Mouse (Mus musculus): ENCODE results near the gene Ppp4r3a. TPM values are rescaled to one million over a fixed set of nuclear protein-coding genes. Genes with fewer than 3 reads are reported as not detected.
"Not testable (repeated sequence)": the region's sequence is repeated elsewhere in the genome, so short reads cannot be mapped to it uniquely, and the experiment has no call there.

Ppp4r3a gene
- polyA plus RNA-seq, 1 experiment from 2014 or later: 18.9 TPM

- peaks cover 78% of the 10 kb centered on the region for H3K4me1 ChIP-seq (replicated peaks)
- no peak for ATAC-seq (ENCODE audit: insufficient read depth)
- no peaks in the 10 kb centered on the region for H3K27me3 ChIP-seq
- peaks cover 45% of the 10 kb centered on the region for H3K36me3 ChIP-seq (replicated peaks)
- H3K27ac ChIP-seq (replicated peaks): no peak overlapping the region
- no peak overlapping the region for H3K4me2 ChIP-seq
- H3K9ac ChIP-seq: no peak overlapping the region
- no peaks in the 10 kb centered on the region for H3K9me3 ChIP-seq (replicated peaks)
- 72% methylated on average over 9 of the region's 9 CpGs for WGBS (ENCODE audit: insufficient replicate concordance)
- H3K4me3 ChIP-seq (replicated peaks): no peak overlapping the region
These were observed 61.8 kb downstream of the Ppp4r3a start for GRCm38 (mm10) chr12:101021484-101022226.

DNA sequence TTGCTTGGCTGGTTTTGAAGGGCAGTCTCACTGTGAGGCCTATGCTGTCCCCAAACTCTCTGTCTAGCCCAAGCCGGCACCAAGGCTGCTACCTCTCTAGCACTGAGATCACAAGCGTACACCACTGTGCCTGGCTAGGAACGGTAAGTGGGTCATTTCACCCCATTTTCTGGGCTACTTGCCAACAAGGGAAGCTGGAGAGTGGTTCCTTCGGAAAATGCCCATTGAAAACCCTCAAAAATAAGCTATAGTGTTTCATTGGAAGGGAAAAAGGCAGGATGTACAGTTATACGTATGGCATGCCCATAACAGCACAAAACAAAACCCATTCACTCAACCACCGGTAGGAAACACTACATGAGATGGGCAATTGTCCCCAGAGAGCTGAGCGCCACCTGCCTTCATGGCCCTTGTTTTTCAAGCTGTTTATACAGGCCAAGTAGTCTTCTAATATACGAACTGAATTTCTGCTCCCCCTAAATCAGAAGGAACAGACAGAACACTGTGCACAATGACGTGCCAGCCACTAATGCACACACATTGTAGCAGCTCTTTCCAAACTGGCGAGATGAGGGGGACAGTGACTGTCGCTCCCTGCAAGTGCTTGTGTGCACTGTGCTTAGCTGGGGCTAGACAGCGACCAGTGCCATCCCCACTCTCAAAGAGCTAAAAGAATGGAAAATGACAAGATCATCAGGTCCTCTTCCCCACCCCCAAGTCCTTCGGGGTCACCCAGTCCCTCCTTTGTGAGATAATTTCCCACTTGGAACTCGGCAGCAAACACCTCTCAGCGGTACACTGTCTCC is 63.1 kb downstream of the Ppp4r3a start:
- Histone ChIP-seq H3K27me3 (no peaks in the 10 kb centered on the region), H3K36me3 (replicated peaks) (peaks cover 45% of the 10 kb centered on the region), H3K4me3 (replicated peaks) (no peak overlapping the region), H3K27ac (replicated peaks) (no peak overlapping the region), H3K4me1 (replicated peaks) (peaks cover 78% of the 10 kb centered on the region), H3K9ac (no peak overlapping the region), H3K9me3 (replicated peaks) (no peaks in the 10 kb centered on the region), H3K4me2 (no peak overlapping the region)
- ATAC-seq (ENCODE audit: insufficient read depth): no peak
- WGBS (ENCODE audit: insufficient replicate concordance): 87% methylated on average over 15 of the region's 15 CpGs

- Histone ChIP-seq H3K36me3 (replicated peaks) (peaks cover 42% of the 10 kb centered on the region), H3K27ac (replicated peaks) (no peak overlapping the region), H3K4me3 (replicated peaks) (no peak overlapping the region), H3K4me1 (replicated peaks) (peaks cover 78% of the 10 kb centered on the region), H3K9me3 (replicated peaks) (no peaks in the 10 kb centered on the region), H3K9ac (no peak overlapping the region), H3K27me3 (no peaks in the 10 kb centered on the region), H3K4me2 (no peak overlapping the region)
- ATAC-seq (ENCODE audit: insufficient read depth): no peak
- WGBS (ENCODE audit: insufficient replicate concordance): 81% methylated on average over 7 of the region's 7 CpGs
These were observed 64.1 kb downstream of the Ppp4r3a start for GRCm38 (mm10) chr12:101019443-101019842.

GRCm38 (mm10) chr12:101019031-101019430 is 64.5 kb downstream of the Ppp4r3a start:
- H3K36me3 ChIP-seq (replicated peaks): peaks cover 39% of the 10 kb centered on the region
- peak overlapping the region; percentile 6 for H3K27ac ChIP-seq (replicated peaks)
- no peaks in the 10 kb centered on the region for H3K27me3 ChIP-seq
- no peak overlapping the region for H3K4me3 ChIP-seq (replicated peaks)
- 76% methylated on average over 5 of the region's 5 CpGs for WGBS (ENCODE audit: insufficient replicate concordance)
- no peaks in the 10 kb centered on the region for H3K9me3 ChIP-seq (replicated peaks)
- H3K4me1 ChIP-seq (replicated peaks): peaks cover 78% of the 10 kb centered on the region
- no peak for ATAC-seq (ENCODE audit: insufficient read depth)
- no peak overlapping the region for H3K9ac ChIP-seq
- H3K4me2 ChIP-seq: no peak overlapping the region

- Histone ChIP-seq H3K27me3 (no peaks in the 10 kb centered on the region), H3K9ac (no peak overlapping the region), H3K4me3 (replicated peaks) (peak overlapping the region; percentile 1; the same call in 1 of the 2 replicates), H3K9me3 (replicated peaks) (no peaks in the 10 kb centered on the region), H3K36me3 (replicated peaks) (peaks cover 35% of the 10 kb centered on the region), H3K4me1 (replicated peaks) (peaks cover 75% of the 10 kb centered on the region), H3K27ac (replicated peaks) (peak overlapping the region; percentile 6; the same call in 1 of the 2 replicates), H3K4me2 (peak overlapping the region; percentile 34)
- ATAC-seq (ENCODE audit: insufficient read depth): peak; percentile 43
- WGBS (ENCODE audit: insufficient replicate concordance): 4% methylated on average over 6 of the region's 6 CpGs
These were observed 65.5 kb downstream of the Ppp4r3a start for GRCm38 (mm10) chr12:101017971-101018371.

DNA sequence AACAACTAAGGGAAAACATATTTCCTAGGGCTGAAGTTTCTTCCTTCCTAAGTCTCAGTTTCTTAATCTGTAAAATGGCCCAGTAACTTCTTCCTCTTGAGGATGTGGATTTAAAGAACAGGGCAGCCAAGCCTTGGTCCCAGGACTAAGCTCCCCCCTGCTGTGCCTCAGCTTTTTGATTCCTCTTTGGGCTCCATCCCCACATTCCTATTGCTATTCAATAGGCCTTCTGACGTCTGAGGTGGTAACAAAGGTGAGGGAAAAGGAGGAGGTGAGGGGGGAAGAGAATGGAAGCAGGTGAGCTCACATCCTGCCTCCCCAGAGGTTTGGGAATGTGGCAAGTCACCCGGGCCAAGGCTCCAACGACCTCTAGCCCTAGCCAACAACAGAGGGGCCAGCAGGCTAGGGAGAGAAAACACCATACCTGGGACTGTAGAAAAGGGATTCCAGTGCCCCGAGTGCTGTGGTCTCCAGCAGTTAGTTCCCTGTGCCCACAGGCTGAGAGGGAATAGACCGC is 67.0 kb downstream of the Ppp4r3a start:
- H3K9me3 ChIP-seq (replicated peaks): no peaks in the 10 kb centered on the region
- H3K27ac ChIP-seq (replicated peaks): peak overlapping the region; percentile 69
- peaks cover 88% of the 10 kb centered on the region for H3K4me1 ChIP-seq (replicated peaks)
- no peak overlapping the region for H3K4me3 ChIP-seq (replicated peaks)
- H3K4me2 ChIP-seq: peak overlapping the region; percentile 42
- 47% methylated on average over 5 of the region's 5 CpGs for WGBS (ENCODE audit: insufficient replicate concordance)
- no peak for ATAC-seq (ENCODE audit: insufficient read depth)
- H3K27me3 ChIP-seq: no peaks in the 10 kb centered on the region
- no peak overlapping the region for H3K9ac ChIP-seq
- peaks cover 20% of the 10 kb centered on the region for H3K36me3 ChIP-seq (replicated peaks)

- peak overlapping the region; percentile 20; the same call in 1 of the 2 replicates for H3K9ac ChIP-seq
- H3K4me2 ChIP-seq: peak overlapping the region; percentile 42
- H3K36me3 ChIP-seq (replicated peaks): peaks cover 14% of the 10 kb centered on the region; the same call in 1 of the 2 replicates
- H3K9me3 ChIP-seq (replicated peaks): no peaks in the 10 kb centered on the region
- no peak for ATAC-seq (ENCODE audit: insufficient read depth)
- H3K4me3 ChIP-seq (replicated peaks): peak overlapping the region; percentile 14; the same call in 1 of the 2 replicates
- H3K4me1 ChIP-seq (replicated peaks): peaks cover 91% of the 10 kb centered on the region
- H3K27ac ChIP-seq (replicated peaks): peak overlapping the region; percentile 69
- H3K27me3 ChIP-seq: no peaks in the 10 kb centered on the region
- WGBS (ENCODE audit: insufficient replicate concordance): 49% methylated on average over 4 of the region's 4 CpGs
These were observed 67.6 kb downstream of the Ppp4r3a start for GRCm38 (mm10) chr12:101015926-101016325.

DNA sequence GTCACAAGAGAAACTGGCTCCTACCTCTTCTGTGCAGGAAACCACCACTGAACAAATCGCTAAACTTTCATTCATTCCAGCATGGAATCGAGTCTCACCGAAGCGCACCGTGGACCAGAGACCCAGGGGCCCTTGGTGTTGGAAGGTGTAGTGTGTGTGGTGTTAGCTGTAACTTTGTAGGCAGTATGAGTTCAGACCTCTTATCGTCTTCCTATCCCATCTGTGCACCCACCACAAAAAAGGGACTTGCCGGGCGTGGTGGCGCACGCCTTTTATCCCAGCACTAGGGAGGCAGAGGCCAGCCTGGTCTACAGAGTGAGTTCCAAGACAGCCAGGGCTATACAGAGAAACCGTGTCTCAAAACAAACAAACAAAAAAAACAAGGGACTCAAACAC is 68.3 kb downstream of the Ppp4r3a start:
- ATAC-seq (ENCODE audit: insufficient read depth): peak; percentile 68
- peak overlapping the region; percentile 20; the same call in 1 of the 2 replicates for H3K9ac ChIP-seq

DNA sequence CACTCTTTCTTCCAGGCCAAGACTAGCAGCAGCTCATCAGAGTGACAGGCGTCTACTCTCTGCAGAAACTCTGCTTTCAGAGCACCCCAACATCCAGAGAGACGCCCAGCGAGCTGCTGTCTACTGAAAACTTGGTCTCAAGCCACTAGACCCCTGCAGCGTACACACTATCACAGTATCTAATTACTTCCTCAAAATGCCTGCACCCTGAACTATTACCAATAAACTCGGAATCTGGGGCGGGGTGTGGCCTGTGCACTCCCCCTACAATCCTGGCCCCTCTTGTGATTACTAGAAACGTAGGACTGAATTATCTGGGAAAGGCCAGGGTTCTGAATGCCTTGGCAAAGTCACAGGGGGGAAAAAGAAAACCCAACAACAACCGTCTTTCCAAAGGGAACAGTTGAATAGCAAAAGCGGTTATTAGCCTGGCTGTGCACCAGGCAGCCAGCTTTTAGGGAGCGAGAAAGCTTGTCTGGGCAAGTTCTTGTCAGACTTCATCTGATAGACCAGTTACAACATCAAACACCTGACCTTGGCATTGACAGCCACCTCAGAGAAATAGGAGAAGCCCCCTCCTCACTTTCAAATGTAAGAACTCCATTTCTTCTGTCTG is 68.8 kb downstream of the Ppp4r3a start:
- H3K4me1 ChIP-seq (replicated peaks): peaks cover 96% of the 10 kb centered on the region
- no peak overlapping the region for H3K4me3 ChIP-seq (replicated peaks)
- no peaks in the 10 kb centered on the region for H3K27me3 ChIP-seq
- ATAC-seq (ENCODE audit: insufficient read depth): no peak
- peak overlapping the region; percentile 20; the same call in 1 of the 2 replicates for H3K27ac ChIP-seq (replicated peaks)
- WGBS (ENCODE audit: insufficient replicate concordance): 43% methylated on average over 10 of the region's 10 CpGs
- peak overlapping the region; percentile 42 for H3K4me2 ChIP-seq
- no peaks in the 10 kb centered on the region for H3K9me3 ChIP-seq (replicated peaks)
- 0 out of 2 replicates have a peak, but pooled peaks cover 2% of the 10 kb centered on the region for H3K36me3 ChIP-seq (replicated peaks)
- no peak overlapping the region for H3K9ac ChIP-seq

More for the DNA sequence above, 68.3 kb downstream of the Ppp4r3a start:
- Histone ChIP-seq H3K4me2 (peak overlapping the region; percentile 42), H3K27me3 (no peaks in the 10 kb centered on the region), H3K4me3 (replicated peaks) (peak overlapping the region; percentile 14; the same call in 1 of the 2 replicates), H3K27ac (replicated peaks) (peak overlapping the region; percentile 69; the same call in 1 of the 2 replicates), H3K9me3 (replicated peaks) (no peaks in the 10 kb centered on the region), H3K4me1 (replicated peaks) (peaks cover 96% of the 10 kb centered on the region), H3K36me3 (replicated peaks) (peaks cover 7% of the 10 kb centered on the region; the same call in 1 of the 2 replicates)
- WGBS (ENCODE audit: insufficient replicate concordance): 33% methylated on average over 11 of the region's 11 CpGs

DNA sequence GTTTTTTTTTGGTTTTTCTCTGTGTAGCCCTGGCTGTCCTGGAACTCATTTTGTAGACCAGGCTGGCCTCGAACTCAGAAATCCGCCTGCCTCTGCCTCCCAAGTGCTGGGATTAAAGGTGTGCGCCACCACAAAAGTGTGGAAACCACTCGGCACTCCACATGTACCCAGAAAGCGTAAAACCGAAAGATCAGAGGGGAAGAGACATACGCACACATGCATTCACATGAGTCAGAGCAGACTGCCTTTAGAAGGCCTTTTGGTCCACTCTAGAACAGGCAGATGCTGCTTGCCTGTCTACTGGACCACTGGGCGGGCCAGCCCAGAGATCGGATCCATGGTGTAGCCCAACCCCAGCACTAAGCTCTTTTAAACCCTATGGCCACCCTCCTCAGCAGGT is 69.8 kb downstream of the Ppp4r3a start:
- H3K27ac ChIP-seq (replicated peaks); H3K9me3 ChIP-seq (replicated peaks); H3K4me3 ChIP-seq (replicated peaks); ATAC-seq (ENCODE audit: insufficient read depth); H3K27me3 ChIP-seq; H3K4me2 ChIP-seq; H3K36me3 ChIP-seq (replicated peaks); H3K9ac ChIP-seq: not testable (repeated sequence)
- WGBS (ENCODE audit: insufficient replicate concordance): 82% methylated on average over 9 of the region's 9 CpGs
- peaks cover 96% of the 10 kb centered on the region for H3K4me1 ChIP-seq (replicated peaks)
